Mouse (Mus musculus) neural tube, embryonic 11.5 days (tissue): ENCODE measurements around the gene Rps6. TPM values are rescaled to one million over a fixed set of nuclear protein-coding genes. Genes with fewer than 3 reads are reported as not detected.
A peak's percentile ranks its signal among the peaks of the same experiment; 100 is the strongest.

Source experiments
- ATAC-seq: fragments of 200-750 bp; cut with Nextera tagmentation; 2 replicates; pipeline ENCODE4 v1.8.0; 2017; ENCODE audit warnings: moderate number of reproducible peaks, mild to moderate bottlenecking, moderate TSS enrichment, moderate library complexity; ENCODE audit not compliant: insufficient read depth, low FRiP score, low TSS enrichment
- DNase-seq: peaks from one replicate; pipeline ENCODE4 v3.0.0-alpha.2; 2015; ENCODE audit warnings: low spot score
- H3K27ac ChIP-seq: fragments of 300-500 bp; sonication (generic); 2 replicates; pipeline ENCODE4 v1.5.1; 2014; ENCODE audit warnings: low read depth, mild to moderate bottlenecking, low read length
- H3K27me3 ChIP-seq: fragments of 300-500 bp; sonication (generic); 2 replicates; pipeline ENCODE4 v1.6.1; 2014; ENCODE audit warnings: mild to moderate bottlenecking, low read length, mixed read lengths; ENCODE audit not compliant: control insufficient read depth, insufficient read depth
- H3K36me3 ChIP-seq: fragments of 300-500 bp; sonication (generic); 2 replicates; pipeline ENCODE4 v1.6.1; 2014; ENCODE audit warnings: mild to moderate bottlenecking, low read length, moderate library complexity, mixed read lengths; ENCODE audit not compliant: control insufficient read depth, insufficient read depth
- H3K4me1 ChIP-seq: fragments of 300-500 bp; sonication (generic); 2 replicates; pipeline ENCODE4 v1.6.1; 2014; ENCODE audit warnings: low read length, mixed read lengths; ENCODE audit not compliant: control insufficient read depth, insufficient read depth
- H3K4me2 ChIP-seq: fragments of 300-500 bp; sonication (generic); 2 replicates; pipeline ENCODE4 v1.6.1; 2014; ENCODE audit warnings: low read depth, mild to moderate bottlenecking, moderate library complexity
- H3K4me3 ChIP-seq: fragments of 300-500 bp; sonication (generic); 2 replicates; pipeline ENCODE4 v1.5.1; 2014; ENCODE audit warnings: low read depth, low read length
- H3K9ac ChIP-seq: fragments of 300-500 bp; sonication (generic); 2 replicates; pipeline ENCODE4 v1.6.1; 2014; ENCODE audit warnings: mild to moderate bottlenecking, low read length
- H3K9me3 ChIP-seq: fragments of 300-500 bp; sonication (generic); 2 replicates; pipeline ENCODE4 v1.6.1; 2016; ENCODE audit warnings: low read length; ENCODE audit not compliant: control insufficient read depth
- WGBS: fragments of 180-500 bp; shearing (Covaris S2); extraction: QIAGEN DNeasy Blood & Tissue Kit; methylation state at CpG from one replicate; pipeline ENCODE4 v1.1.7; 2014; 5-methylcytosine and 5-hydroxymethylcytosine counted together
- polyA plus RNA-seq: library from polyadenylated mRNA; unstranded; fragments of >200 nt; fragmentation: Nextera tagmentation; extraction: Ambion mirVana; gene quantifications from 2 replicates; pipeline ENCODE4 v1.2.1, GENCODE M21; 2014

The Rps6 gene
- polyA plus RNA-seq, 1 experiment from 2014 or later, result 700 TPM

GRCm38 (mm10) chr4:86885790-86886159 lies 28.6 kb upstream of the Rps6 start:
- H3K9me3 ChIP-seq, result no peaks in the 10 kb centered on the region
- no peak overlapping the region for H3K9ac ChIP-seq
- WGBS, result 49% methylated on average over 12 of the region's 12 CpGs
- H3K27ac ChIP-seq, result no peak overlapping the region
- no peak overlapping the region for H3K4me3 ChIP-seq
- ATAC-seq (no peak), DNase-seq (no peak)
- no peaks in the 10 kb centered on the region for H3K4me1 ChIP-seq
- no peaks in the 10 kb centered on the region for H3K36me3 ChIP-seq
- no peaks in the 10 kb centered on the region for H3K27me3 ChIP-seq
- peak overlapping the region; percentile 17; the same call in 1 of the 2 replicates for H3K4me2 ChIP-seq

DNA sequence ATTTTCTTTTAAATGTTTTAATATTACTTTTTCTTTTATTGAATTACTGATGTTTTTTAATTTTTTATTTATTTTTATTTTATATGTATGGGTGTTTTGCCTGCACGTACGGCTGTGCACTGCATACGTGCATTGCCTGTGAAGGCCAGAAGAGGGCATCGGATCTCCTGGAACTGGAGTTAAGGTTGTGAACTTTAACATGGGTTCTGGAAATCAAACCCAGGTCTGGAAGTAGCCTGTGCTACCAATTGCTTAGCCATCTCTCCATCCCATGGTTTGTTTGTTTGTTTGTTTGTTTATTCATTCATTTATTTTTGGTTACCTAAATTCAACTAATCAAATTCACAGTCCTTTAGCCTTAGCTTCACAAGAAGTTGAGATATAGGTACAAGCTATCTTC lies 27.7 kb upstream of the Rps6 start:
- no peaks in the 10 kb centered on the region for H3K36me3 ChIP-seq
- no peaks in the 10 kb centered on the region for H3K4me1 ChIP-seq
- no peak overlapping the region for H3K4me3 ChIP-seq
- no peak overlapping the region for H3K4me2 ChIP-seq
- no peak overlapping the region for H3K27ac ChIP-seq
- peak; percentile 30 for DNase-seq
- peak; percentile 38; the same call in 1 of the 2 replicates for ATAC-seq
- no peak overlapping the region for H3K9ac ChIP-seq
- no peaks in the 10 kb centered on the region for H3K27me3 ChIP-seq
- whole genome bisulfite sequencing, result 42% methylated on average over 4 of the region's 4 CpGs
- no peaks in the 10 kb centered on the region for H3K9me3 ChIP-seq

DNA sequence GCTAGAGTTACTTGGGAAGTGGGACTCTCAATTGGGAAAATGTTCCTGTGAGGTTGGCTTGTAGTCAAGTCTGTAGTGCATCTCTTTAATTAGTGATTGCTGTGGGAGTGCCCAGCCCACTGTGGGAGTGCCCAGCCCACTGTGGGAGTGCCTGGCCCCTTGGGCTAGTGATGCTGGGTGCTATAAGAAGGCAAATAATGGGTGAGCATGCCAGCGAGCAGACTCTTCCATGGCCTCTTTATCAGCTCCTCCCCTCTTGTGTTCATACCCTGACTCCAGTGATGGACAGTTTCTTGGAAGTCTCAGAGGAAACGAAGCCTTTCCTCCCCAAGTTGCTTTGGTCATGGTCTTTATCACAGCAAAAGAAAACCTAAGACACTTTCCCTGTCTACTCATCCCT lies 25.2 kb upstream of the Rps6 start:
- Histone ChIP-seq H3K36me3 (no peaks in the 10 kb centered on the region), H3K9me3 (no peaks in the 10 kb centered on the region), H3K4me1 (no peaks in the 10 kb centered on the region), H3K4me2 (no peak overlapping the region), H3K27ac (no peak overlapping the region), H3K9ac (no peak overlapping the region), H3K4me3 (no peak overlapping the region), H3K27me3 (no peaks in the 10 kb centered on the region)
- no peak for DNase-seq
- 65% methylated on average over 2 of the region's 2 CpGs for WGBS
- ATAC-seq, result no peak

- Histone ChIP-seq H3K4me2 (no peak overlapping the region), H3K36me3 (no peaks in the 10 kb centered on the region), H3K27me3 (no peaks in the 10 kb centered on the region), H3K9ac (no peak overlapping the region), H3K9me3 (no peaks in the 10 kb centered on the region), H3K4me3 (no peak overlapping the region), H3K27ac (no peak overlapping the region), H3K4me1 (no peaks in the 10 kb centered on the region)
- ATAC-seq, result no peak
- 90% methylated on average over 4 of the region's 4 CpGs for WGBS
- DNase-seq, result no peak
Measured at GRCm38 (mm10) chr4:86881178-86881577, 24.0 kb upstream of the Rps6 start.

GRCm38 (mm10) chr4:86879477-86879876 lies 22.3 kb upstream of the Rps6 start:
- Histone ChIP-seq H3K27ac (no peak overlapping the region), H3K9ac (no peak overlapping the region), H3K9me3 (no peaks in the 10 kb centered on the region), H3K4me1 (no peaks in the 10 kb centered on the region), H3K27me3 (0 out of 2 replicates have a peak, but pooled peaks cover 2% of the 10 kb centered on the region), H3K36me3 (no peaks in the 10 kb centered on the region), H3K4me3 (no peak overlapping the region), H3K4me2 (no peak overlapping the region)
- DNase-seq (no peak), ATAC-seq (no peak)
- WGBS, result 98% methylated on average over 2 of the region's 2 CpGs

DNA sequence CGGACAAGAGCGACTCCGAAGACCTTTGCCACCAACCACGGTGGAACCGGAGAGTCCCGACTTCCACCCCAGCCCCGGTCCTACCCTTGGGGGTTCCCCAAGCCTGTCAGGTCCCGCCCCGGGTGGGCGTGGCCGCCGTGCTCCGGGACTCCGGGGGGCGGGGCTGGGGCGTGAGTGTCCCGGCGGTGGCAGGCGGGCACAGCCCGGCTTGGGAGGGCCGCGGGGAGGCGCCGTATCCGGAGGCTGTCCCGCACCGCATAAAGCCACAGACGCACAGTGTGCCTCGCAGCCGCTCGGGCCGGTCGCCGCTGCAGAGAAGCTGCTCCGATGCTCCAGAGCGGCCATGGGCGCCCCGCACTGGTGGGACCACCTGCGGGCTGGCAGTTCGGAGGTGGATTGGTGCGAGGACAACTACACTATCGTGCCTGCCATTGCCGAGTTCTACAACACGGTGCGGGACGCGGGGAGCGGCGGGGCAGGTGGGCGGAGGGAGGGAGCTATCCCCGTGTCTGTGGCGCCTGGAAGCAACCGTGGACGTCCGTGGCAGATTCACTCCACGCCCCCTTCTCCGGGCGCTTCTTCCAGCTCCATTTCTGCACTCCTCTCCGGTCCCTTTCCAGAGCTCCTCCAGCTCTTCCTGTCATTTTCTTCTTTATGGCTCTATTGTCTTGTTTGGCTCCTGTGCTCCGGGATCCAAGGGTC lies 17.1 kb upstream of the Rps6 start, which contains the start of gene Acer2:
Gene Acer2, plus strand, starts transcription at position 251 of the 702 bp plus-strand sequence.
- no peak within 1 kb of the TSS for H3K27ac ChIP-seq
- no peaks in the 10 kb centered on the region for H3K36me3 ChIP-seq
- H3K4me1 ChIP-seq, result no peaks in the 10 kb centered on the region
- peak within 1 kb of the TSS; percentile 91 for H3K4me2 ChIP-seq
- H3K4me3 ChIP-seq, result peak within 1 kb of the TSS; percentile 65
- 0 out of 2 replicates have a peak, but pooled peaks cover 2% of the 10 kb centered on the region for H3K27me3 ChIP-seq
- H3K9me3 ChIP-seq, result no peaks in the 10 kb centered on the region
- DNase-seq, result peak; percentile 85
- ATAC-seq, result peak; percentile 92
- peak within 1 kb of the TSS; percentile 73 for H3K9ac ChIP-seq
- WGBS, result under 1% methylated on average over 59 of the region's 60 CpGs

- Histone ChIP-seq H3K9ac (no peak overlapping the region), H3K27ac (no peak overlapping the region), H3K4me1 (no peaks in the 10 kb centered on the region), H3K4me2 (no peak overlapping the region), H3K9me3 (no peaks in the 10 kb centered on the region), H3K36me3 (no peaks in the 10 kb centered on the region), H3K4me3 (no peak overlapping the region), H3K27me3 (0 out of 2 replicates have a peak, but pooled peaks cover 2% of the 10 kb centered on the region)
- WGBS, result 48% methylated on average over 4 of the region's 4 CpGs
- no peak for DNase-seq
- no peak for ATAC-seq
Measured at GRCm38 (mm10) chr4:86873072-86873471, 15.9 kb upstream of the Rps6 start.

DNA sequence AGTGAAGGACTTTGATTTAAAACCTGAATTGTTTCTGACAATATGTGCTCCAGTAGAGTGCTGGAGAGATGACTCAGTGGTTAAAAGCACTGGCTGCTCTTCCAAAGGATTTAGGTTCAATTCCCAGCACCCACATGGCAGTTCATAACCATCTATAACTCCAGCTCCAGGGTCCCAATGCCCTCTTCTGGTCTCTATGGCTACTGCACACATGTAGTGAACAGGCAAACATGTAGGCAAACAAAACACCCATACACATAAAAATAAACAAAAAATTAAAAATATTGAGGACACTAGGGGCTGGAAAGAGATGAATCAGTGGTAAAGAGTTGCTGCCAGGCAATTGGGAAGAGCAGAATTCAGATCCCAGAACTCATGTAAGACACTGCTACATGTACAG lies 14.8 kb upstream of the Rps6 start:
- Histone ChIP-seq H3K4me1 (no peaks in the 10 kb centered on the region), H3K36me3 (no peaks in the 10 kb centered on the region), H3K27ac (no peak overlapping the region), H3K27me3 (0 out of 2 replicates have a peak, but pooled peaks cover 2% of the 10 kb centered on the region), H3K9ac (no peak overlapping the region), H3K4me3 (no peak overlapping the region), H3K9me3 (no peaks in the 10 kb centered on the region), H3K4me2 (no peak overlapping the region)
- DNase-seq, result no peak
- ATAC-seq, result no peak

DNA sequence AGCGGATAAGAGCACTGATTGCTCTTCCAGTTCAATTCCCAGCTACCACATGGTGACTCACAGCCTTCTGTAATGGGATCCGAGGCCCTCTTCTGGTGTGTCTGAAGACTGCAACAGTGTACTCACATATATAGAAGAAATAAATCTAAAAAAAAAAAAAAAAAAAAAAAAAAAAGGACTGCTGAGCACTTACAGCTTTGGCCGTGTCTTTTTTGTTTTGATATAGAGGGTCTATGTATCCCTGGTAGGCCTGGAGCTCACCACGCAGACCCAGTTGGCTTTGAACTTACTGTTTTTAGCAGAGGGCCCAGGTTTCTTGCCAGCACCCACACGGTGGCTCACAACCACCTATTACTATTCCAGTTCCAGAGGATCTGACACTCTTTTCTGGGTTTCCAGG lies 6.9 kb upstream of the Rps6 start:
- H3K4me3 ChIP-seq, result no peak overlapping the region
- no peak for DNase-seq
- no peaks in the 10 kb centered on the region for H3K9me3 ChIP-seq

More for the DNA sequence above, 6.9 kb upstream of the Rps6 start:
- no peak for ATAC-seq
- 83% methylated on average over 5 of the region's 5 CpGs for WGBS
- Histone ChIP-seq H3K4me1 (no peaks in the 10 kb centered on the region), H3K27ac (no peak overlapping the region), H3K9ac (no peak overlapping the region), H3K36me3 (no peaks in the 10 kb centered on the region), H3K4me2 (no peak overlapping the region), H3K27me3 (no peaks in the 10 kb centered on the region)
